Comparison of ENCODE assay signal across 24 mouse cellular contexts in genomic region chr9:111990060-111990459, GRCm38 (mm10).
"Had no signal": no experiment of that assay in that cellular context is flagged by ENCODE, and none has a peak within 500 bp of the region (broad histone marks: within the 10 kb centered on the region; RNA-seq: fewer than 3 reads in every experiment).

No protein-coding gene starts in this region.

- H3K27ac ChIP-seq: gastrocnemius, adult 2 months; heart, embryonic 10.5 days; hindbrain, embryonic 13.5 days; hindbrain, embryonic 15.5 days; hindbrain, postnatal 0 days; kidney, embryonic 15.5 days; kidney, postnatal 0 days; limb, embryonic 13.5 days; limb, embryonic 15.5 days had no signal

- H3K4me3 ChIP-seq: gastrocnemius, adult 2 months; heart, embryonic 10.5 days; heart, embryonic 12.5 days; hindbrain, embryonic 13.5 days; hindbrain, embryonic 15.5 days; kidney, embryonic 15.5 days; limb, embryonic 13.5 days; limb, embryonic 15.5 days had no signal

- H3K9ac ChIP-seq: heart, embryonic 12.5 days; hindbrain, embryonic 13.5 days; hindbrain, embryonic 15.5 days; kidney, embryonic 15.5 days; limb, embryonic 13.5 days; limb, embryonic 15.5 days had no signal

- H3K36me3 ChIP-seq: heart, embryonic 10.5 days; heart, embryonic 12.5 days; hindbrain, embryonic 13.5 days; hindbrain, embryonic 15.5 days; kidney, embryonic 15.5 days; limb, embryonic 13.5 days; limb, embryonic 15.5 days had no signal

- H3K4me1 ChIP-seq: limb, embryonic 13.5 days; limb, embryonic 15.5 days had no signal

- H3K27me3 ChIP-seq: heart, embryonic 12.5 days; hindbrain, embryonic 13.5 days; hindbrain, embryonic 15.5 days; kidney, embryonic 15.5 days; limb, embryonic 13.5 days; limb, embryonic 15.5 days had no signal

- H3K9me3 ChIP-seq: heart, embryonic 10.5 days; heart, embryonic 12.5 days; hindbrain, embryonic 13.5 days; hindbrain, embryonic 15.5 days; kidney, embryonic 15.5 days; limb, embryonic 13.5 days; limb, embryonic 15.5 days had no signal

- DNase-seq: gastrocnemius, adult 2 months; gastrocnemius, postnatal 10 days; gastrocnemius, postnatal 25 days; heart, adult 18-20 months; heart, postnatal 10 days; heart, postnatal 4 days; kidney, adult 11 months; kidney, adult 2 months; kidney, adult 9 months; kidney, postnatal 14 days; kidney, postnatal 36 days; layer of hippocampus, adult 9-11 months; layer of hippocampus, postnatal 36 days; left cerebral cortex, postnatal 4 days had no signal

- ATAC-seq: hindbrain, postnatal 0 days; intestine, embryonic 16.5 days had no signal
